11 mouse cellular contexts compared by ENCODE assay signal in genomic region chr5:8297719-8298419, GRCm38 (mm10).
DNase-seq lines count a peak whose midpoint lies in the region; ATAC-seq and TF ChIP-seq lines count a peak whose summit lies in the region.
"Had no signal": no experiment of that assay in that cellular context is flagged by ENCODE, and none has a peak within 500 bp of the region (broad histone marks: within the 10 kb centered on the region; RNA-seq: fewer than 3 reads in every experiment).

No protein-coding gene starts in this region.

- TF ChIP-seq CTCF in hindbrain, postnatal 0 days (IDR thresholded peaks at IDR 0.05; ENCODE audit: low read depth), result no peak

- no peak overlapping the region for H3K4me2 ChIP-seq in hindbrain, embryonic 13.5 days
- H3K4me2 ChIP-seq in hindbrain, postnatal 0 days (ENCODE audit: low read depth, low read length), result no peak overlapping the region; the same call in 1 of the 2 replicates

- 71% methylated on average over 10 of the region's 10 CpGs for WGBS in hindbrain, embryonic 10.5 days
- WGBS in hindbrain, embryonic 13.5 days, result 61% methylated on average over 10 of the region's 10 CpGs
- WGBS in hindbrain, postnatal 0 days, result 40% methylated on average over 10 of the region's 10 CpGs

- no peaks in the 10 kb centered on the region for H3K27me3 ChIP-seq in hindbrain, embryonic 10.5 days (ENCODE audit: insufficient read depth, poor library complexity, severe bottlenecking)
- no peaks in the 10 kb centered on the region for H3K27me3 ChIP-seq in hindbrain, embryonic 13.5 days
- no peaks in the 10 kb centered on the region for H3K27me3 ChIP-seq in hindbrain, postnatal 0 days (ENCODE audit: insufficient read depth, low read length)

- H3K4me1 ChIP-seq in hindbrain, embryonic 10.5 days (replicated peaks), result peaks cover 5% of the 10 kb centered on the region; the same call in 1 of the 2 replicates
- H3K4me1 ChIP-seq in hindbrain, embryonic 13.5 days (replicated peaks), result peaks cover 10% of the 10 kb centered on the region
- H3K4me1 ChIP-seq in hindbrain, postnatal 0 days (ENCODE audit: insufficient read depth, low read length), result no peaks in the 10 kb centered on the region; the same call in 1 of the 2 replicates

- no peaks in the 10 kb centered on the region for H3K36me3 ChIP-seq in hindbrain, embryonic 10.5 days
- H3K36me3 ChIP-seq in hindbrain, embryonic 13.5 days, result 0 out of 2 replicates have a peak, but pooled peaks cover 4% of the 10 kb centered on the region
- no peaks in the 10 kb centered on the region for H3K36me3 ChIP-seq in hindbrain, postnatal 0 days (ENCODE audit: insufficient read depth, low read length)

- DNase-seq in hindbrain, embryonic 10.5 days (ENCODE audit: low spot score), result peak; percentile 10
- peak; percentile 49 for DNase-seq in retina, postnatal 1 day
- no peak for DNase-seq in retina, embryonic 14.5 days (ENCODE audit: low spot score)
- peak; percentile 42 for DNase-seq in hindbrain, postnatal 0 days (ENCODE audit: low spot score)
- DNase-seq in heart, adult 11 months, result no peak
- no peak for DNase-seq in lung, postnatal 14 days
- DNase-seq: adrenal gland, adult 8-10 months; cerebellum, adult 9-10 months; kidney, adult 8-10 months; lung, postnatal 10 days had no signal

- 0 out of 2 replicates have a peak, but pooled peaks cover 2% of the 10 kb centered on the region for H3K9me3 ChIP-seq in hindbrain, embryonic 10.5 days
- H3K9me3 ChIP-seq in hindbrain, embryonic 13.5 days, result no peaks in the 10 kb centered on the region
- H3K9me3 ChIP-seq in hindbrain, postnatal 0 days (ENCODE audit: low read length), result no peaks in the 10 kb centered on the region

- H3K4me3 ChIP-seq in hindbrain, embryonic 10.5 days, result no peak overlapping the region
- H3K4me3 ChIP-seq in hindbrain, embryonic 13.5 days, result no peak overlapping the region
- H3K4me3 ChIP-seq in hindbrain, postnatal 0 days (ENCODE audit: low read length), result no peak overlapping the region

- no peak overlapping the region for H3K27ac ChIP-seq in hindbrain, embryonic 10.5 days
- H3K27ac ChIP-seq in hindbrain, embryonic 13.5 days, result no peak overlapping the region
- no peak overlapping the region for H3K27ac ChIP-seq in hindbrain, postnatal 0 days

- ATAC-seq in hindbrain, embryonic 13.5 days (ENCODE audit: low FRiP score), result no peak
- ATAC-seq in hindbrain, postnatal 0 days, result peak; percentile 73

- no peak overlapping the region; the same call in 1 of the 2 replicates for H3K9ac ChIP-seq in hindbrain, embryonic 13.5 days
- H3K9ac ChIP-seq in hindbrain, postnatal 0 days (replicated peaks; ENCODE audit: low read length), result no peak overlapping the region

Comparison
In these comparisons a context has a peak if more than half of its experiments do, and no peak if none do; other contexts are left out.
1. DNase-seq: peak in hindbrain, embryonic 10.5 days (single experiment), retina, postnatal 1 day (single experiment) and hindbrain, postnatal 0 days (single experiment); none in retina, embryonic 14.5 days (single experiment), heart, adult 11 months (single experiment) and lung, postnatal 14 days (single experiment).